Mouse (Mus musculus): Measurements from ENCODE around the gene Secisbp2l. TPM values are rescaled to one million over a fixed set of nuclear protein-coding genes. Genes with fewer than 3 reads are reported as not detected.

Gene Secisbp2l
- polyA plus RNA-seq, 1 experiment from 2014 or later, result 23.9 TPM

- WGBS, result 83% methylated on average over 4 of the region's 5 CpGs
- no peak for ATAC-seq
- no peak overlapping the region for H3K4me2 ChIP-seq (ENCODE audit: low read length)
- no peaks in the 10 kb centered on the region for H3K27me3 ChIP-seq (replicated peaks; ENCODE audit: control insufficient read depth, insufficient read depth, low read length)
- no peak overlapping the region for H3K27ac ChIP-seq (ENCODE audit: low read depth, low read length)
- H3K4me1 ChIP-seq (ENCODE audit: control insufficient read depth, insufficient read depth, low read depth, low read length), result no peaks in the 10 kb centered on the region
- no peak overlapping the region for H3K4me3 ChIP-seq (ENCODE audit: low read length)
- no peaks in the 10 kb centered on the region for H3K9me3 ChIP-seq (ENCODE audit: control insufficient read depth, low read length)
- H3K9ac ChIP-seq (ENCODE audit: low read depth, low read length), result no peak overlapping the region
- no peaks in the 10 kb centered on the region for H3K36me3 ChIP-seq (ENCODE audit: control insufficient read depth, insufficient read depth, low read length)
Observed at GRCm38 (mm10) chr2:125789265-125789664, 6.6 kb upstream of the Secisbp2l start.

- Histone ChIP-seq H3K4me1 (ENCODE audit: control insufficient read depth, insufficient read depth, low read depth, low read length) (no peaks in the 10 kb centered on the region), H3K4me2 (ENCODE audit: low read length) (no peak overlapping the region), H3K9me3 (ENCODE audit: control insufficient read depth, low read length) (no peaks in the 10 kb centered on the region), H3K9ac (ENCODE audit: low read depth, low read length) (no peak overlapping the region), H3K4me3 (ENCODE audit: low read length) (no peak overlapping the region), H3K27ac (ENCODE audit: low read depth, low read length) (no peak overlapping the region), H3K36me3 (ENCODE audit: control insufficient read depth, insufficient read depth, low read length) (no peaks in the 10 kb centered on the region), H3K27me3 (replicated peaks; ENCODE audit: control insufficient read depth, insufficient read depth, low read length) (no peaks in the 10 kb centered on the region)
- 83% methylated on average over 3 of the region's 3 CpGs for WGBS
- no peak for ATAC-seq
Observed at GRCm38 (mm10) chr2:125788785-125789184, 6.1 kb upstream of the Secisbp2l start.

GRCm38 (mm10) chr2:125788351-125788750 lies 5.7 kb upstream of the Secisbp2l start:
- Histone ChIP-seq H3K9me3 (ENCODE audit: control insufficient read depth, low read length) (no peaks in the 10 kb centered on the region), H3K4me2 (ENCODE audit: low read length) (no peak overlapping the region), H3K4me3 (ENCODE audit: low read length) (no peak overlapping the region), H3K4me1 (ENCODE audit: control insufficient read depth, insufficient read depth, low read depth, low read length) (peaks cover under 1% of the 10 kb centered on the region; the same call in 1 of the 2 replicates), H3K36me3 (ENCODE audit: control insufficient read depth, insufficient read depth, low read length) (no peaks in the 10 kb centered on the region), H3K27me3 (replicated peaks; ENCODE audit: control insufficient read depth, insufficient read depth, low read length) (no peaks in the 10 kb centered on the region), H3K27ac (ENCODE audit: low read depth, low read length) (no peak overlapping the region), H3K9ac (ENCODE audit: low read depth, low read length) (no peak overlapping the region)
- no peak for ATAC-seq

GRCm38 (mm10) chr2:125785021-125785420 lies 2.4 kb upstream of the Secisbp2l start:
- no peak for ATAC-seq
- Histone ChIP-seq H3K9ac (ENCODE audit: low read depth, low read length) (no peak overlapping the region), H3K4me1 (ENCODE audit: control insufficient read depth, insufficient read depth, low read depth, low read length) (peaks cover 21% of the 10 kb centered on the region), H3K4me2 (ENCODE audit: low read length) (no peak overlapping the region), H3K9me3 (ENCODE audit: control insufficient read depth, low read length) (no peaks in the 10 kb centered on the region), H3K27ac (ENCODE audit: low read depth, low read length) (no peak overlapping the region), H3K36me3 (ENCODE audit: control insufficient read depth, insufficient read depth, low read length) (no peaks in the 10 kb centered on the region), H3K27me3 (replicated peaks; ENCODE audit: control insufficient read depth, insufficient read depth, low read length) (no peaks in the 10 kb centered on the region), H3K4me3 (ENCODE audit: low read length) (no peak overlapping the region)
- 79% methylated on average over 4 of the region's 4 CpGs for WGBS

DNA sequence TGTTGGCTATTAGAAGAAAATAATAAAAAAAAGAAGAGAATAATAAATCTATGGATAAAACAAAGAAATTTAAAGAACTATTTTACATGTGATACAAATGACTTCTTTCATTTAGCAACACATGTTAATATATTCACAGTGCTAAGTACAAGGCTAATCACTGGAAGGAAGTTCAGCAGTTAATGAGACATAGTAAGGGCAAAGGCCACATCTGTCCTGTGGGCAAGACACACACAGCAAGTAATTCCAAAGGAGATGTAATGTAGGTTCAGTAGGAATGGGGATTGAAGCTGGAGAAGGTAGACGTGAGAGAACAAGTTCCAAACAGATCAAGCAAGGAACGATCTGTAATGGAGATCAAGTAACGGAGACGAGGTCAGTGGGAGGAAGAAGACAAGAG lies 1.7 kb upstream of the Secisbp2l start:
- H3K9ac ChIP-seq (ENCODE audit: low read depth, low read length), result no peak overlapping the region
- no peaks in the 10 kb centered on the region for H3K27me3 ChIP-seq (replicated peaks; ENCODE audit: control insufficient read depth, insufficient read depth, low read length)
- no peak for ATAC-seq
- no peak overlapping the region for H3K4me2 ChIP-seq (ENCODE audit: low read length)
- peaks cover 21% of the 10 kb centered on the region for H3K4me1 ChIP-seq (ENCODE audit: control insufficient read depth, insufficient read depth, low read depth, low read length)
- H3K27ac ChIP-seq (ENCODE audit: low read depth, low read length), result no peak overlapping the region
- H3K36me3 ChIP-seq (ENCODE audit: control insufficient read depth, insufficient read depth, low read length), result no peaks in the 10 kb centered on the region
- WGBS, result 82% methylated on average over 4 of the region's 4 CpGs
- no peaks in the 10 kb centered on the region for H3K9me3 ChIP-seq (ENCODE audit: control insufficient read depth, low read length)
- H3K4me3 ChIP-seq (ENCODE audit: low read length), result no peak overlapping the region

- no peak overlapping the region for H3K4me3 ChIP-seq (ENCODE audit: low read length)
- H3K4me1 ChIP-seq (ENCODE audit: control insufficient read depth, insufficient read depth, low read depth, low read length), result peaks cover 21% of the 10 kb centered on the region
- no peaks in the 10 kb centered on the region for H3K27me3 ChIP-seq (replicated peaks; ENCODE audit: control insufficient read depth, insufficient read depth, low read length)
- no peak overlapping the region for H3K9ac ChIP-seq (ENCODE audit: low read depth, low read length)
- H3K4me2 ChIP-seq (ENCODE audit: low read length), result no peak overlapping the region
- H3K27ac ChIP-seq (ENCODE audit: low read depth, low read length), result no peak overlapping the region
- ATAC-seq, result no peak
- H3K9me3 ChIP-seq (ENCODE audit: control insufficient read depth, low read length), result no peaks in the 10 kb centered on the region
- H3K36me3 ChIP-seq (ENCODE audit: control insufficient read depth, insufficient read depth, low read length), result no peaks in the 10 kb centered on the region
- 57% methylated on average over 4 of the region's 4 CpGs for WGBS
Observed at GRCm38 (mm10) chr2:125783868-125784267, 1.2 kb upstream of the Secisbp2l start.

GRCm38 (mm10) chr2:125781978-125782718 lies 522 bp downstream of the Secisbp2l start:
- Histone ChIP-seq H3K4me1 (ENCODE audit: control insufficient read depth, insufficient read depth, low read depth, low read length) (peaks cover 21% of the 10 kb centered on the region), H3K27me3 (replicated peaks; ENCODE audit: control insufficient read depth, insufficient read depth, low read length) (no peaks in the 10 kb centered on the region), H3K9ac (ENCODE audit: low read depth, low read length) (peak overlapping the region; percentile 93), H3K27ac (ENCODE audit: low read depth, low read length) (peak overlapping the region; percentile 85), H3K9me3 (ENCODE audit: control insufficient read depth, low read length) (no peaks in the 10 kb centered on the region), H3K36me3 (ENCODE audit: control insufficient read depth, insufficient read depth, low read length) (no peaks in the 10 kb centered on the region), H3K4me3 (ENCODE audit: low read length) (peak overlapping the region; percentile 92), H3K4me2 (ENCODE audit: low read length) (peak overlapping the region; percentile 65)
- 4% methylated on average over 35 of the region's 44 CpGs for WGBS
- ATAC-seq, result 0 out of 2 replicates have a peak, but pooled peaks have one; percentile 2

DNA sequence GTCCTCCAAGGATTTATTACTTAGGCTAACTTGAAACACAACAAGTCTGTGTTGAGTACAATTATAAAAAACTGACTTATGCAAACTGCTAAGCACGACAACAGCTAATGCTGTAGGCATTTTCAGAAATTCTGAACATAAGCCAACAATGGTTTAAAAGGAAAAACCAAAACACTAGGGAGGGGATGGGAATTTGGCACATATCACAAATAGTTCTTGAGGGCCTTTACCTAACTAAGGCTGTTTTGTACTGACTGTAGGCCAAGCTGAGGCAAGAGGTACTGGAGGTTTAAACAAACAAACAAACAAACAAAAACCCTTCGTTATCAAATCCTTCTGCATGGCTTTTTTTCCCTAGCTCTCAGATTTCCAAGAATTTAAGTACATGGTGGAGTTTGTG lies 1.7 kb downstream of the Secisbp2l start:
- peaks cover 21% of the 10 kb centered on the region for H3K4me1 ChIP-seq (ENCODE audit: control insufficient read depth, insufficient read depth, low read depth, low read length)
- no peaks in the 10 kb centered on the region for H3K9me3 ChIP-seq (ENCODE audit: control insufficient read depth, low read length)
- ATAC-seq, result no peak
- no peaks in the 10 kb centered on the region for H3K36me3 ChIP-seq (ENCODE audit: control insufficient read depth, insufficient read depth, low read length)
- peak overlapping the region; percentile 43 for H3K9ac ChIP-seq (ENCODE audit: low read depth, low read length)
- peak overlapping the region; percentile 65 for H3K4me2 ChIP-seq (ENCODE audit: low read length)
- 60% methylated on average over 2 of the region's 2 CpGs for WGBS
- no peak overlapping the region for H3K27ac ChIP-seq (ENCODE audit: low read depth, low read length)
- no peaks in the 10 kb centered on the region for H3K27me3 ChIP-seq (replicated peaks; ENCODE audit: control insufficient read depth, insufficient read depth, low read length)
- peak overlapping the region; percentile 92; the same call in 1 of the 2 replicates for H3K4me3 ChIP-seq (ENCODE audit: low read length)

- Histone ChIP-seq H3K36me3 (ENCODE audit: control insufficient read depth, insufficient read depth, low read length) (0 out of 2 replicates have a peak, but pooled peaks cover 4% of the 10 kb centered on the region), H3K4me1 (ENCODE audit: control insufficient read depth, insufficient read depth, low read depth, low read length) (peaks cover 21% of the 10 kb centered on the region), H3K9ac (ENCODE audit: low read depth, low read length) (no peak overlapping the region), H3K9me3 (ENCODE audit: control insufficient read depth, low read length) (no peaks in the 10 kb centered on the region), H3K27ac (ENCODE audit: low read depth, low read length) (no peak overlapping the region), H3K4me3 (ENCODE audit: low read length) (no peak overlapping the region), H3K4me2 (ENCODE audit: low read length) (no peak overlapping the region), H3K27me3 (replicated peaks; ENCODE audit: control insufficient read depth, insufficient read depth, low read length) (no peaks in the 10 kb centered on the region)
- WGBS, result 87% methylated on average over 12 of the region's 12 CpGs
- no peak for ATAC-seq
Observed at GRCm38 (mm10) chr2:125778380-125778779, 4.3 kb downstream of the Secisbp2l start.
